Mouse (Mus musculus) heart, adult 9 months (tissue): Measurements from ENCODE around the gene Fam181a.

ENCODE experiments used
- DNase-seq, 2 experiments: peaks; one replicate each; pipeline ENCODE4 v3.0.0; 2022; ENCODE audit warnings: low spot score in 2 of 2

Gene Fam181a

DNA sequence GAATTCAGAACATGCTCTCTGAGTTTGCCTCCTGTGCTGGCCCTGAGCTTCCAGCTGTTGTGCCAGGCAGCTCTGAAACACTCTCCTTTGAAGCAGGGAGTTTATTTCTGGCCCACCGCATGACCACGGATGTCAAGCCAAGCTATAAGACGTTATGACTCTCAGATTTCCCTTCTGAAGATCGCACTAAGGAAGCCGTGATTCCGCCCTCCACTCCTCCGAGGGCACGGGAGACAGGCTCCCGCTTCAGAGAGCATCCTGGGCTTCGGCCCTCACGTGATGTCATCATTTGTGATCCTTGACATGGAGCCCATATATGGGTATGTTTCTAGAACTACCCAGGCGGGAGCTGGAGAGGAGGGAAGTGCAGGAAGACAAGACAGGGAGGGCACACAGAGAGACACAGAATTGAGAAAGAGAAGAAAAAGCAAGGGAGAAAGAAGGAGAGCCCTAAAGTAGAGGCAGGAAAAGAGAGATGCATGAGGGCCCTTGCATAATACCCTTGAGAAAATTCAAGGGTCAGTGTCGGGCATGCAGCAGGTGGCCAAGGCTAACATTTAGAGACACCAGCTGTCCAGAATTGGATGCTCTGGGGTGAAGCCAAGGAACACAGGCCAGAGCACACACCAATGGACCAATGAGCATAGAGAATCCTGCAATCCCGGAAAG, 45.1 kb downstream of the Fam181a start, which contains the start of gene Asb2:
Gene Asb2 (minus strand): TSS at position 256 of the 669 bp plus-strand sequence.
- peak; percentile 74 to 80 for DNase-seq

DNA sequence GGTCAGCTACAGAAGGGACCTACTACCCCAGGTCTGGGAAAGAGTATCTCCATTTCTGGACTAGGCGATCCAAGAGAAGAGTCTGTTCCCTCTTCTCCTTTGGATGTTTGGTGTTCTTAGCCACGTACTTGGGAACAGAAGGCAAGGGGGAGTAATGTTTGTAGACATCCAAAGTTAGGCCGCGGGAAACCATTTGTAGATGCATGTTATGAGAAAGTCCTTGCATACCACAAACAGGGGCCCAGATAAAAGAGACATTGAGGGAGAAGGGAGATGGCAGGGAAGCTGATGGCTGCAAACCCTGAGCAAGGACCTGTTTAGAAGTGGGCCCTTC, 45.6 kb downstream of the Fam181a start:
- DNase-seq = no peak

DNA sequence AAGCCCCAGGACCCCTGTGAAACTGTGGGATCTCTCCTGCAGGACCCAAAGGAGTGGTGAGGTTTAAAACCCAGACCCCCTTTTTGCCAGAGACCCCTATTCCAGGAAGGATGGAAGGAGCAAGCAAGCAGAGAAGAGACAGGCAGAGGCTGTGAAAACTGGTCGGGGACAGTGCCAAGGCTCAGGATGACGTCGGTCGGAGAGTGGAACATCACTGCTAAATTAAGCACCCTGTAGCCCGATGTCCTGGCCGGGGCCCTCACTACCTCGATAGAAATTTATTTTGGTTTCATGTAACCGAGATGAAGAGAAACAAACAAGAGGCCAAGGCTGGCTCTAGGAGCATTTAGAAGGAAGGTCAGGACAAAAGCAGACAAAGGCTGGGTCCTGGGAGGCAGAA, 47.4 kb downstream of the Fam181a start:
- peak; percentile 69 to 83 for DNase-seq

DNA sequence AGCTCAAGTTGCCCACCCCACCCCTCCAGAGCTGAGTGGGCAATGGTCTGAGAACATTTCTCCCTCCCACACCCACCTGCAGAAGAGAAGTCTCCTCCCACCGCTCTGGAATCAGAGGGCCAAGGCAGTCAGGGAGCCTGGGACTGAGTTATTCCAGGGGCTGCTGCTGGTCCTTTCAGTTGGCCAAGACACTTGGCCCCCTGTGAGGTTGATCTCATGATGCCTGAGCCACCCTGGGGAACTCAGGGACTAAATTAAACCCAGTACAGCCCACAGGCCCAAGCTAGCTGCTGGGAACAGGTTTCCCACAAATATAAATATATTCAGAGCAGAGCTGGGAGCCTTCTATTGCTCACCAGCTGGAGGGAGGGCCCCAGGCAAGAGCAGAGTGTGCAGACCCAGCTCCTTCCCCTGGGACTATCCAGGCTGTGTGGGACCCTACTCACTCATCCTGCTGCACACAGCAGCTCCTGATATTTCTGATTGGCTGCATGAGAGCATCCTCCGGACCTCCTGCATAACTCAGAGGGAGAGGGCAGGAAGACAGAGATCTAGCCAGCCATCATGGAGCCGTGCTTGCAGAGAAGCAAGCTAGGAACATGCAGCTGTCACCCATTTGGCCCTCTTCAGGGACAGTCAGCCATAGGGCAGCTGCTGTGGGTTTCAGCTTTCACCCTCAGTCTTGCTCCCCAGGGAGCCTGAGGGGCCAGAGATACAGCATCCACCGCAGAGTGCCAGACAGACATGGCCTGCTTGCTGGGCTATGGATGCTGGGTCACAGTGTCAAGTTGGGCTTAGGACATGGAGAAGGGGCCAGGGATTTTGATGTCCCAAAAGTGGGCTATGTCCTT, 48.4 kb downstream of the Fam181a start:
- peak in 1 of 2 experiments; percentile 63 for DNase-seq

DNA sequence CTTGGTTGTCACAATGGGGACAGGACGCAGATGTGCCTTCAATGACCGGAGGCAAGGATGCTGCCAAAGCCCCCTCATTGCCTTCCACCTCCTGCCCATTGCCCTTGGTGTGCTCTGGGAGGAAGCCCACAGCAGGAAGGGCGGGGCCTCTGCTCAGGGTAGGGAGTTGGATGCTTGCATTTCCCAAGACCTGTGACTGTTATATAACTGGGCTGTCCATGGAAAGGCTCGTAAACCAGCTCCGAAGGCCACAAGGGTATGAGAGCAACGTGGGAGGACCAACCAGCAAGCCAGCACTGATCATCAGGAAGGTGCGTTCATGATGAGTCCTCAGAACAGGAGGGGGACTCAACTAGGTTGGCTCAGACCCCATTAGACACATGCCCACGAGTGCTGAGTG, 50.0 kb downstream of the Fam181a start:
- no peak for DNase-seq

DNA sequence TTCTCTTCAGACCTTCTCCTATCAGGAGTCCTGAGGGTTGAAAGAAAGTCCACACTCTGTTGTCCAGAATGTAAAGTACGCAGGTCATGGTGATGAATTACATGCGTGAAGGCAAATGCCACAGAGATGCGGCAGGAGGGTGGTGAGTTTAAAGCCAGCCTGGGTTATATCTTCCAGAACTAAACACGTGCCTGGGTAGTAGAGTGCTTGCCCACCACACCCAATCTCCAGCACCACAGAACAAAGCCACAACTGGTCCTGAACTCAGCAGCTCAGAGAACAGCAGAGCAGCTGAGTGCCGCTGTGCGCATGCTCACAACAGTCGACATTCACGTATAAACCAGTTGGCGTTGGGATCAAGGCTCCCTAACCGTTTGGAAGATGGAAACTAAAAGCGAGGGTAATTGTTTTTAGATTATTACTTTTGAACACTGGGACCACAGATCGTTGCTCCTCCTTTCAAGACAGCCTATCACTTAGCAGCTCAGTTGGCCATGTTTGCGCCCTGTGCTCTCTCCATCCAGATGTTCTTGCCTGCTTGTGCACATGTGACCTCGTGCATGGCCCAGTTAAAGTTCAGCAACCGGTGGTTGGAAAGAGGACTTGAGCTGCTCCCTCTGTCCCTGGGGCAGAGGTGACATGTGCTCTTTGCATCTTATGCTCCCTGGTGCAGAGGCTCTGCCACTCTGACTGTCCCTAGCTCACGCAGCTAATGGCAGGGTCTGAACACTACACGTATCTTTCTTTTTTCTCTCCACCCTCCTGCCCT, 50.9 kb downstream of the Fam181a start:
- peak; percentile 70 to 77 for DNase-seq

DNA sequence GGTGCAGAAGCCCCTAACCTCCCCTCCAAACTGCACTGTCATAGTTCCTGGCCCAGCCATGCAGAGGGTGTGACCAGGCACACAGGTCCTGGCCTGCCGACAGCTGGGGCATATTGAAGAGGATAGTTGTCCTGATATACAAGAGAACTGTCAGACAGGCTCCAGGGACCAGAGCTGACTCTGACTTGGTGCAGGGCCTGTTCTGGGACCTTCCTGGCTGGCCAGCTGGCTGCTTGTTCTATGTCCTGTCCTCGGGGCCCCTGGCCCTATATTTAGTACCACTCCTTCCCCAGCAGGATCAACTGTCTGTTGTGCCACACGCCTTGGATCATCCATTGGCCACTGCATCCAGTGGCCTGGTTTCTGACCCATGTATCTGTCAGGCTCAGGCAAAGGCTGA, 51.6 kb downstream of the Fam181a start:
- peak; percentile 86 to 87 for DNase-seq
